Mouse (Mus musculus): ENCODE results near the gene Lrriq4. TPM values are rescaled to one million over a fixed set of nuclear protein-coding genes. Genes with fewer than 3 reads are reported as not detected.
A peak's percentile ranks its signal among the peaks of the same experiment; 100 is the strongest.

Lrriq4 gene
- total RNA-seq (2021) (not detected), polyA plus RNA-seq (2012; rRNA removed) (not detected in 2 replicates)
- long read RNA-seq: 0 reads

DNA sequence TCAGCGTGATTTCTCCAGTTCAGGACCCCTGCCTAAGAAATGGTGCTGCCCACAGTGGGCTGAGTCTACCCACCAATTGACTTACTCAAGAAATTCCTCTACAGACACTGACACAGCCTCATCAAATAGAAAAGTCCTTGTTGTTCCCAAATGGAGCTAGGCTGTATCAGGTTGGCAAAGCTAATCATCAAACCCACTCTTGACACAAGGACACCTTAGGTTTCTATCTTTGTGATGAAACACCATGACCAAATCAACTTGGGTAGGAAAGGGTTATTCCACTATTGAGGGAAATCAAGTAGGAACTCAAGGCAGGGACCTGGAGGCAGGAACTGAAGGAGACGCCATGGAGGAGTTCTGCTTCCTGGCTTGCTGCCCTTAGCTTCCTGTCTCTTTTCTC lies at the start of gene Lrriq4:
Gene Lrriq4, plus strand, starts transcription at position 301 of the 400 bp plus-strand sequence.
- DNase-seq: no peak
- intact Hi-C loops (cut with DNase I): no loop called here
- Histone ChIP-seq H3K79me2 (replicated peaks; ENCODE audit: control insufficient read depth, insufficient read depth, low read length) (no peaks in the 10 kb centered on the region), H3K9ac (ENCODE audit: low read depth, low read length) (no peak within 1 kb of the TSS), H3K4me1 (ENCODE audit: control insufficient read depth, insufficient read depth, low read length) (no peaks in the 10 kb centered on the region), H3K27ac (no peak within 1 kb of the TSS), H3K27me3 (ENCODE audit: control insufficient read depth, insufficient read depth, low read length) (no peaks in the 10 kb centered on the region), H3K36me3 (ENCODE audit: control insufficient read depth, insufficient read depth, low read length) (no peaks in the 10 kb centered on the region), H3K4me3 (no peak within 1 kb of the TSS)
- TF ChIP-seq EP300 (IDR thresholded peaks at IDR 0.05; ENCODE audit: insufficient read depth, low read depth, low read length) (no peak), POLR2A (IDR thresholded peaks at IDR 0.05; ENCODE audit: insufficient read depth, low read depth, low read length) (no peak), CTCF (IDR thresholded peaks at IDR 0.05) (no peak)
- 58% methylated on average over 2 of the region's 2 CpGs for WGBS

DNA sequence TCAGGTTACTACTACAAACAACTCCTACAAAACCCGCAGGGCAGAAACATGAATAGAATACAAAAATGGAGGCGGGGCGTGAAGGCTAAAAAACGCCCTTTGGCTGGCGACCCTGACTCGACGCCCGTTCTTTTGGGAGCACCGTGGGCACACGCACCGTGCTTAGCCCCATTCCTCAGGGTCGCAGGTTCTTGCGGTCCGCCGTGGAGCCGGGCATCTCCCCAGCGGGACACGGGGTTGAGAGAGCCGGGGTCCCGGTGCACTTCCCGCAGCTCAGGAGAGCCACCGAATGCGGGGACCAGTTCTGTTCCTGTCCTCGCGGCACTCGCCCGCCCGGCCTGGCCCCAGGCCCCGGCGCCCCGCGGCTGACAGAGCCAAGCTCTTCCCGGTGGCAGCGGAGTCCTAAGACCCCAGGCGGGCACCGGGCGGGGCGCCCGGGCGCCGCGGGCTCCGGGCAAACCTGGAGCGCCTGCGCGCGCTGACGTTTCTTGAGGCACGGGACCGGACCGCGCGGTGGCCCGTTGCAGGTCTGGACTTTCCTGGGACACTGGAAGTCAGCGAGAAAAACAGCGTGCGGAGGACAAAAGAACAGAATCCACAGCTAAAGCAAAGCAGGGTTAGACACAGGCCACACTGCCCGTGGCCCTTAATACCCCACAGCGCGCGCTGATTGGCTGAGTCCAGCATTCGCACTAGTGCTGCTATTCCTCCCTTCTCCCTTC lies 49.0 kb upstream of the Lrriq4 start:
- TF ChIP-seq CTCF (IDR thresholded peaks at IDR 0.05) (no peak), EP300 (IDR thresholded peaks at IDR 0.05; ENCODE audit: insufficient read depth, low read depth, low read length) (no peak), POLR2A (IDR thresholded peaks at IDR 0.05; ENCODE audit: insufficient read depth, low read depth, low read length) (peak; percentile 44; the same call in 1 of the 2 replicates)
- DNase-seq: peak; percentile 67 to 72
- Histone ChIP-seq H3K36me3 (ENCODE audit: control insufficient read depth, insufficient read depth, low read length) (no peaks in the 10 kb centered on the region), H3K79me2 (replicated peaks; ENCODE audit: control insufficient read depth, insufficient read depth, low read length) (no peaks in the 10 kb centered on the region), H3K9ac (ENCODE audit: low read depth, low read length) (peak overlapping the region; percentile 97), H3K27ac (peak overlapping the region; percentile 64), H3K4me3 (peak overlapping the region; percentile 87), H3K4me1 (ENCODE audit: control insufficient read depth, insufficient read depth, low read length) (peaks cover 3% of the 10 kb centered on the region), H3K27me3 (ENCODE audit: control insufficient read depth, insufficient read depth, low read length) (no peaks in the 10 kb centered on the region)
- WGBS: 1% methylated on average over 62 of the region's 62 CpGs
- intact Hi-C loops (cut with DNase I): loop anchor here (10.0 kb wide), 1 partner anchor 540 kb away; no protein-coding TSS in a partner anchor

GRCm38 (mm10) chr3:30597271-30597670 lies 47.0 kb upstream of the Lrriq4 start:
- H3K36me3 ChIP-seq (ENCODE audit: control insufficient read depth, insufficient read depth, low read length): no peaks in the 10 kb centered on the region
- 90% methylated on average over 7 of the region's 7 CpGs for WGBS
- no peak for TF ChIP-seq CTCF (IDR thresholded peaks at IDR 0.05)
- no peak for TF ChIP-seq EP300 (IDR thresholded peaks at IDR 0.05; ENCODE audit: insufficient read depth, low read depth, low read length)
- no peak for TF ChIP-seq POLR2A (IDR thresholded peaks at IDR 0.05; ENCODE audit: insufficient read depth, low read depth, low read length)
- no peak overlapping the region for H3K27ac ChIP-seq
- DNase-seq: no peak
- intact Hi-C loops (cut with DNase I): loop anchor here (10.0 kb wide), 1 partner anchor 538 kb away; no protein-coding TSS in a partner anchor
- H3K27me3 ChIP-seq (ENCODE audit: control insufficient read depth, insufficient read depth, low read length): no peaks in the 10 kb centered on the region
- H3K9ac ChIP-seq (ENCODE audit: low read depth, low read length): no peak overlapping the region
- no peaks in the 10 kb centered on the region for H3K79me2 ChIP-seq (replicated peaks; ENCODE audit: control insufficient read depth, insufficient read depth, low read length)
- no peak overlapping the region for H3K4me3 ChIP-seq
- H3K4me1 ChIP-seq (ENCODE audit: control insufficient read depth, insufficient read depth, low read length): peaks cover 3% of the 10 kb centered on the region

DNA sequence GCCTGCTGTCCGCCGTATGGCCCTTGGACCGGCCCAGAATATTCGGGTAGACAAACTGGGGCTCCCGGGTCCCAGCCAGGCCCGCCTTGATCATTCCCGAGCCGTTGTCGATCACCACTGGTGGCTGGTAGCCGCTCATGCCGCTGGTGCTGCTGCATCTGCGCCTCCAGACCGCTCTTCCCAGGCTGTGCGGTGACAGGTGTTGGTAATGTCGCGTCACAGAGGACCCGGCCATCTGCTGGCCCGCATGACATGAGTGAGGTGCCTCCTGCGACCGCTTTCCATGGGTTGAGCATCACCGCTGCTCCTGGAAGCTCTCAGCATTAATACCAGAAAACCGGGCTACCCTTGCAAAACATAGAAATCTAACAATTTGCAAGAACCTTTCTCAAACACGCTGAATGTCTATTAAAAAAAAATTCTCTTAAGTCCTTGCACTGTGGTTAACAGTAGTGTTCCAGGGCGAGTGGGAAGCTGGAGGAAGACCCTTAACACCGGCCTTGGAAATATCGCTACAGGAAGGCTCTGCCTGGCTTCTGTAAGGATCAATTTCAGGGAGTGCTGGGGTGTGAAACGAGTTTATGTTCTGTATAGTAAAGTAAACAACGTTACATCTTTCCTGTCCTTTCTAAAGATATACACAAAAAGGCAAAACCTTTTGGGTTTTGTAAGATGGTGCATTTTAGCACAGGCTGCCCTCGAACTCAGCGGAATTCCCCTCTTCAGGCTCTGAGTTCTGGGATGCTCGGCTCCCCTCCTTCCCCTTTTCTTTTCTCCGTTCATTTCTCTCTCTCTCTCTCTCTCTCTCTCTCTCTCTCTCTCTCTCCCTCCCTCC lies 44.4 kb upstream of the Lrriq4 start, which contains the start of gene Actrt3:
Gene Actrt3, minus strand, starts transcription at position 229 of the 835 bp plus-strand sequence.
- H3K4me1 ChIP-seq (ENCODE audit: control insufficient read depth, insufficient read depth, low read length): peaks cover 5% of the 10 kb centered on the region
- intact Hi-C loops (cut with DNase I): loop anchor here (10.0 kb wide), 2 partner anchors 535 to 1795 kb away; partner anchors contain the start of gene Pik3ca
- peak within 1 kb of the TSS; percentile 66 for H3K27ac ChIP-seq
- peak; percentile 42 to 45 for DNase-seq
- H3K4me3 ChIP-seq: peak within 1 kb of the TSS; percentile 95
- H3K27me3 ChIP-seq (ENCODE audit: control insufficient read depth, insufficient read depth, low read length): no peaks in the 10 kb centered on the region
- TF ChIP-seq POLR2A (IDR thresholded peaks at IDR 0.05; ENCODE audit: insufficient read depth, low read depth, low read length): no peak
- peak; percentile 41 for TF ChIP-seq CTCF (IDR thresholded peaks at IDR 0.05)
- H3K36me3 ChIP-seq (ENCODE audit: control insufficient read depth, insufficient read depth, low read length): peaks cover 4% of the 10 kb centered on the region; the same call in 1 of the 2 replicates
- WGBS: 10% methylated on average over 32 of the region's 32 CpGs
- H3K9ac ChIP-seq (ENCODE audit: low read depth, low read length): peak within 1 kb of the TSS; percentile 50
- H3K79me2 ChIP-seq (replicated peaks; ENCODE audit: control insufficient read depth, insufficient read depth, low read length): peaks cover 1% of the 10 kb centered on the region; the same call in 1 of the 2 replicates

DNA sequence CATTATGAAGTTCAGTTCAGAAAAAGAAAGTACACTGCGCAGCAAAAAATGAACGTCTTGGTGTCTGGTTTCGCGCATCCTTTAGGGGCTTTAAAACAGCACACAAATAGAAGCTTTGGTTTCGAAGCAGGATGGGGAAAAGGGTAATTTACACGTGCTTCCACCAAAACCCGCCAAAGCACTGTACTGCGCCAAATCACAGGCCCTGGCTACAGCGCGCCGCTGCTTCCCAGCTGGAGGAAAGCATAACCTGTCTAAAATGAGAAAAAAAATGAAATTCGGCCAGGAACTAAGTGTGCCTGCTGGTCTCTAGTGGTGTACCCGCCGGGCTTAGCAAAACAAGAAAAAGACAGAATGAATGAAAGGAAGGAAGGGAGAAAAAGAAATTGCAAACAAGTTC lies 43.6 kb upstream of the Lrriq4 start:
- TF ChIP-seq POLR2A (IDR thresholded peaks at IDR 0.05; ENCODE audit: insufficient read depth, low read depth, low read length) (no peak), CTCF (IDR thresholded peaks at IDR 0.05) (no peak), EP300 (IDR thresholded peaks at IDR 0.05; ENCODE audit: insufficient read depth, low read depth, low read length) (no peak)
- WGBS: under 1% methylated on average over 14 of the region's 14 CpGs
- Histone ChIP-seq H3K27ac (peak overlapping the region; percentile 66), H3K27me3 (ENCODE audit: control insufficient read depth, insufficient read depth, low read length) (no peaks in the 10 kb centered on the region), H3K79me2 (replicated peaks; ENCODE audit: control insufficient read depth, insufficient read depth, low read length) (peaks cover 1% of the 10 kb centered on the region; the same call in 1 of the 2 replicates), H3K9ac (ENCODE audit: low read depth, low read length) (peak overlapping the region; percentile 50), H3K36me3 (ENCODE audit: control insufficient read depth, insufficient read depth, low read length) (peaks cover 7% of the 10 kb centered on the region; the same call in 1 of the 2 replicates), H3K4me3 (peak overlapping the region; percentile 95), H3K4me1 (ENCODE audit: control insufficient read depth, insufficient read depth, low read length) (peaks cover 5% of the 10 kb centered on the region)
- DNase-seq: peak; percentile 43 to 60
- intact Hi-C loops (cut with DNase I): loop anchor here (10.0 kb wide), 1 partner anchor 1794 kb away; the partner anchor contains the start of gene Pik3ca
